Mouse (Mus musculus) right cerebral cortex, adult 2 months (tissue): Measurements from ENCODE around the gene Dtnbp1.
A peak's percentile ranks its signal among the peaks of the same experiment; 100 is the strongest.

Experiments used
- DNase-seq, 2 experiments: peaks; one replicate each; pipeline ENCODE4 v3.0.0; 2021 to 2022; ENCODE audit warnings: low spot score in 2 of 2

The Dtnbp1 gene

DNA sequence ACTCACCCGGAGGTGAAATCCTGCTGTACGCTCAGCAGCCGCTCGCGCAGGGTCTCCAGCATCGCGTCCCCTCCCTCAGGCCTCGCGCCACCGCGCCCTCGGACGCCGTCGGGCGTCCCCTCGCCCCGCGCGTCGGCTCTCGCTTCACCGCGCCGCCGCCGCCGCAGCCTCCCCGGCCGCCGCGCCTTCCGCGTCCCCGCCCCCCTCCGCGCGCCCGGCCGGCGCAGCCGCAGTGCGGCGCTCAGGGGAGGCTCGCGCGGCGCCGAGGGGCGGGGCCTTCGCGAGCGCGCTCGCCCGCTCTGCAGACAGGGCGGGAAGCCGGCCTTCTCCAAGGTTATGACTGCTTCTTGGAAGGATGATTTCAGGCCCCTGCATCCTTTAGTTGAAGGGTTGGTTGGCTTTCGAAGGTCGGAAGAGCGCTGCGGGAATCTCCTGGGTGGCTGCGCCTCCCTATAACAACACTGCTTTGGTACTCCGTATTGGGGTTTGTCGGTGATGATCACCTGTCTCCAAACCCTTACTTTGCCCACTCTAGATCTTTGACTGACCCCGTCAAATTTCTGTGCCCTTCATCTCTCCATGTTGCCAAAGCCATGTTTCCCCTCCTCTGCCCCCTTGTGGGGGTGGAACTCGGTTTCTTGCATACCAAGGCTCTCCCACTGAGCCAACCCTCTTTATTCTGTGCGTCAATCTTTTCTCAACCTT lies at the start of gene Dtnbp1:
TSS of gene Dtnbp1 (minus strand) at position 237 of the 705 bp plus-strand sequence.
- DNase-seq, result peak; percentile 44 to 50

- peak; percentile 36 to 41 for DNase-seq
Observed at GRCm38 (mm10) chr13:45049261-45050020, 47.5 kb upstream of the Dtnbp1 start.

DNA sequence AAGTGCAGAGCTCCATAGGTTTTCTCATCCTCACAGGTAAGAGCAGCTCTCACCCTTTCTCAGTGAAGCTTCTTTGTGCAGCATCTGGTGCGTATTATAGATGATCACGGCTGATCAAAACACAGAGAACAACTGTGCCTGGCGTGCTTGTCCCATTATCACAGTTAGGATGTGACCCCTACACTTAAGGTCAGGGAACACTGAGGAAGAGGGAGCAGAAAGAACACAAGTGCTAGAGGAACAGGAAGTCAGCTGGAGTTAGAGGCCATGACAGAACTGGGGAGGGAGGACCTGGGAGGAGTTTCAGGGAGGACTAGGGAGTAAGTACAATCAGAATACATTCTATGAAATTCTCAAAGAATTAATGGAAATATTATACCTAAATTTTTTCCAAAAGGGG lies 41.5 kb upstream of the Dtnbp1 start:
- DNase-seq, result no peak

DNA sequence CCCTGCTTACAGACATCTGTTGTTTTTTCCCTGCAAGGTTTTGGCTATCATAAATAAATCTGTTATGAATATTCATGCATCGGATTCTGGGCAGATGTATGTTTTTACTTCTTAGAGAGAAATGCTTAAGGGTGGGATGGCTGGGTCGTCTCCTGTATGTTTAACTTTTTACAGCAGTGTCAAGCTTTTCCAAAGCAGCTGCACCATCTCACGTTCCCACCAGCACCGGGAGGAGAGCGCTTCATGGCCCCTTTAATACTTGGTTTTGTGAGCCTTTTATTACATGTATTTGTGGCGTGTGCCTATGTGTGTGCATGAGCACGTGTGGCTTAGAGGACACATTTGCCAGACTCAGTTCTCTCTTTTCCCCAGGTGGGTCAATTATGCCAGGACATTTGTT lies 38.8 kb upstream of the Dtnbp1 start:
- no peak for DNase-seq

GRCm38 (mm10) chr13:45040195-45040594 lies 38.2 kb upstream of the Dtnbp1 start:
- no peak for DNase-seq

GRCm38 (mm10) chr13:45036417-45036816 lies 34.5 kb upstream of the Dtnbp1 start:
- no peak for DNase-seq

DNA sequence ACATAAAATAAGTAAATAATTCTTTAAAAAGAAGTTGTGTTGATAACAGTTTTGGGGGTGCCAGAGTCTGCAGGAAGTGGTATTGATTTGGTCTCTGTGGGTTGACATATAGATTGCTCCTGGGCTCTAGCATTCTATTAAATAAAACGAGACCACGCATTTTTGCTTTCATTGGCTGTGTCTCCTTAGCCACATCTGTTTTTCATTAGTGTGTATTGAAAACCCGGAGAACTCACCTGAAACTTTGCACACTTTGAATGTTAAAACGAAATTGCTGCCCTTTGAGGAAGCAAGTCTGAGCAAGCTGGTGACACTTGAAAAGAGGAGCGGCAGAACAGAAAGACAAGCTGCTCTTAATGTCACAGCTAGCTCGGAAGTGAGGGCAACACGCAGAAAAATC lies 32.8 kb upstream of the Dtnbp1 start:
- no peak for DNase-seq

DNA sequence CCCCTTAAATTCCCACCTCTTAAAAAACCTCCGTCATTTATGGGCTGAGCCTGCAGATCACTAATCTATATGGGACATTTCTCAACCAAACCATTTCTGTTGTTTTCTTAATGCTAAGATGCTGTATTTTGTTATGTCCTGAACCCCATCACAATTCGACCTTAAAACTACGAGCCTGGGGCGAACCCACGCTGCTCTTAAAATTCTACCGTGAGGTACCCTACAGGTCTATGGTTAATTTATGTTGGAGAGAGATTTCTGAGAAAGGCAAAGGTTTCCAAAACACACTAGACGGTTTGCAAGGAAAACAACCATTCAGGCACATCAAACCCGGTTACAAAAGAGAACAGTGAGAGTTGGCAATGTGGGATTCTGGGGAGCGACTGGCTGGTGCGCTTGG lies 31.4 kb upstream of the Dtnbp1 start:
- no peak for DNase-seq

DNA sequence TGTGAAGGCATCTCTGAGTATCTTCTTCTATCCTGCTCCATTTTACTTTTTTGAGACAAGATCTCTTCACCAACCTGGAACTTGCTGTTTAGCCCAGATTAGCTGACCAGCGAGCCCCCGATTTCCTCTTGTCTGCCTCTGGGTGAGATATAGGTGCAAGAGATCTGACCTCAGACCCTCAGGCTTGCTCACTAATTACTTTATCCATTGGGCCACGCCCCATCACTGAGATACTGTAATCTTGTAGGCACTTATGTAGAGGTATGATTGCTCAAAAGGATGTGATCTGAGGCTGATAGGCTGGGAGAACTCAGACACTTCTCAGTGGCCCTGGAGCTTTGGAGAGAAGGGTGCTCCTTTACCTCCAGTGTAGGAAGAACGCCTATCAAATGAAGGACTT lies 30.5 kb upstream of the Dtnbp1 start:
- no peak for DNase-seq

GRCm38 (mm10) chr13:45031748-45032147 lies 29.8 kb upstream of the Dtnbp1 start:
- DNase-seq, result no peak

DNA sequence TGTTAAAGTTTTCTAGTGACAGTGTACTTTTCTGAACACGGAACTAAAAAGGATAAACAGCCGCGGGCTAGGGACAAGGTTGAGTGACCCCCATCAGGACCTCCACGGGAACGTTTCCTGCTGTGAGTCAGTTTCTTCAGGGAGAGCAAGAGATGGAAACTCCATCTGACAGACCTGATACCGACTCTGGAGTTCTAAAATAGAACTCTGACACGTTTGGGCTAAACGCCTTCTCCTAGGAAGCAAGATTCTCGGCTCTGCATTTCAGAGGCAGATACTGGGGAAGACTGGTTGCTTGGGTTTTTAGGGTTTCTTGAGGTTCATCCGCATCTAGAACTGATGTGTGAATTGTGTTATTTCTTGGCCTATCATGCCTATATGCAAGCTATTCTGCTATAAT lies 29.4 kb upstream of the Dtnbp1 start:
- DNase-seq, result peak in 1 of 2 experiments; percentile 14

DNA sequence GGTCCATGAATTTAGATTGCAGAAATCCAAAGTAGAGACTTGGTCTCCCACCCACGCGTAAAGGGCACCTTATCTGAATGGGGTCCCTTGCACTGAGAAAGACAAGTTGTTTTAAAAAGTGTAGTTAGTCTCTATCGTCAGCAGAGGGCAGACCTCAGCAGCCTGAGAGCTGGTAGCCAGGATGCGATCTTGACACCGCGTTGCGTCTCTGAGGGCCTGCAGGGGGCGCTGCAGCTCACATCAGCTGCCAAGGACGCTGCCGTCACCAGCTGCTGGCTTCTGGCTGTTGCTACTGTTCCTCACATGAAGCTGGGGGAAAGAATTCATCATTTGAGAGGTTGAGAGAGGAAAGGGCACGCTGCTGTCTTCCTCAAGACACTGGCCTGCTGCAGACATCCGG lies 28.9 kb upstream of the Dtnbp1 start:
- DNase-seq, result peak; percentile 88 to 91

DNA sequence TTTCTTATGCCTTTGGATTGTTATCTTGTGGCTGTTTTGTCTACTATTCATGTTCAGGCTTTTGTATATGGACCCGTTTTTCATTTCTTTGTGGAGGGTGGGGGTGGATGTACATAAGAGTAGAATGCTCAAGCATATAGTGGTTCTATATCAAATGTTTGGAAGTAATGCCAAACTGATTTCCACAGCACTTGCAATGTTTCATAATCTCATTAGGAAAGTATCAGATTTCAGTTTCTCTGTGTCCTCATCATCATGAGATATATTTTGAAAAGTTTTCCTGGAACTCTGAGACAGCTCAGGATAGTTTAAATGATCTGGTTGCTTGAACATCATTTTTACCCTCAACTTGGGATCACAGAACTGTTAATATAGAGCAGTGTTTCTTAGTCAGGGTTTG lies 27.8 kb upstream of the Dtnbp1 start:
- DNase-seq, result no peak

GRCm38 (mm10) chr13:45026291-45026690 lies 24.3 kb upstream of the Dtnbp1 start:
- DNase-seq, result no peak

DNA sequence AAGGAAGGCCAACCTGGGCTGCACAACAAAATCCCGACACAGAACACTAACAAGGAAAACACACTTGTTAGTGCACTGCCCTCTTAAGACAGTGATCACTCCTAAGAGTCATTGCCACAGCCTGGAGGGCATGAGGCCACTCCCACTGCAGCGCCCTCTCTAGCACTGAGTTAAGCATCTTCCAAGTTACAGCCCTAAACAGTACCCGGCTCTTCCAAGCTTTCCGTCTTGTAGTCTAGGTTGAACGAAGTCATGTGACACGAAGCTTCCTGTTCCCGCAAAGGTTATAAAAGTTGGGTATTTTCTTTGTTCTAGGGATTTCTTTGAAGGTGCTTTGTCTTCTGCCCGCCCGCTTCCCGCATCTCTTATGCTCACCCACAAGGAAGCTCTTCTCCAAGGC lies 22.9 kb upstream of the Dtnbp1 start:
- DNase-seq, result no peak

- DNase-seq, result no peak
Observed at GRCm38 (mm10) chr13:45023356-45024150, 21.6 kb upstream of the Dtnbp1 start.

- DNase-seq, result no peak
Observed at GRCm38 (mm10) chr13:45008150-45008549, 6.2 kb upstream of the Dtnbp1 start.

- no peak for DNase-seq
Observed at GRCm38 (mm10) chr13:45007726-45008125, 5.8 kb upstream of the Dtnbp1 start.

DNA sequence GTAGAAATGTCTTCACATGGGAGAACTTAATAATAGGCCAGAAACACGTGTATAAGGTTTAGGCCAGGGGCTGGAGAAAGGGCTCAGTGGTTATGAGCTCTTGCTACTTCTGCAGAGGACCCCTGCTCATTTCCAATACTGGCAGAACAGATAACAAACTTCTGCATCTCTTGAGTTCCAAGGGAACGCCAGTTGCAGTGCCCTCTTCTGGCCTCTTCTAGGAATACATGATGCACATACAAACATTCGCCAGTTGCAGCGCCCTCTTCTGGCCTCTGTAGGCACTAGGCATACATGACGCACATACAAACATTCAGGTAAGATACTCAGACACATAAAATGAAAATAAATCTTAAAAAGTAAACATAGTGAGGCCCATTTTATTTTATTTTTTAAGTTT lies 4.5 kb upstream of the Dtnbp1 start:
- DNase-seq, result no peak

DNA sequence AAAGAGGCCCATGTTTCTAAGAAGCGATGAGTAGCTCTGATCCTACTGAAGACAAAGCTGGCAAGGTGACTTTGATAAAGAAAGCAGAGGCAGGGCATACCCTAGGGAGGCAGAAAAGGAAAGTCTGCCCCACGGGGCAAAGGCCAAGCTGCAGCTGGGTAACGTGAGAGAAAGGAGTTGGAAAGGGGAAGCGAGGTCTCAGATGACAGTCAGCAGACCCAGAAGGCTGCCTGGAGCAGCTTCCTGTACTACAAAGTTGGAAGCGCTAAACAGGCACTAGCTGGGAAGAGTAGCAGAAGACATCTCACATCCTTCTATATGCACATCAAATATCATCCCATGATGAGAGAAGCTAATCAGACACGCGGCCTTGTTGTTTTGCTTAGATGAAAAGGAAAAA lies 3.9 kb upstream of the Dtnbp1 start:
- DNase-seq, result no peak

GRCm38 (mm10) chr13:45004987-45005592 lies 3.1 kb upstream of the Dtnbp1 start:
- DNase-seq, result no peak

GRCm38 (mm10) chr13:45003026-45003425 lies 1.1 kb upstream of the Dtnbp1 start:
- DNase-seq, result no peak
